Mouse (Mus musculus): ENCODE results near the gene CK137956. TPM values are rescaled to one million over a fixed set of nuclear protein-coding genes. Genes with fewer than 3 reads are reported as not detected.

CK137956 gene
- total RNA-seq, 1 experiment from 2014 or later, result not detected

DNA sequence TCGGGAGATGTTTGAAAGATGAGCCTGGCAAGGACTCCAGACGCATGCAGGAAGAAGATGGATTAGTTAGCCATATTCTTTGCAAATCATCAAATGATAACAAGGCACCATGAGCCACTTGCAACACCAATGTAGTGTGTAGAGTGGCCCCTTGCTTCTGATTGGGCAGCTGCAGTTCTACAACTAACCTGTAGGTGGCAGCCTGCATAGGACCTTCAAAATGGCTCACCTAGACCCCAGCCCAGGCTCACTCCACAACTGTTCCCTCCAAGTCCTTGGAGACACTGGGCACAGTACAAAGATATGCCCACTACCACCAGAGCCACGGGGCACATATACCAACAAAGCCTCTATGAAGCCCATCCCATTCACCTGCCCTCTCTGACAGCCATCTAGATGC, 35.4 kb downstream of the CK137956 start:
- ATAC-seq (replicated peaks; ENCODE audit: low read depth, poor library complexity, severe bottlenecking), result no peak

DNA sequence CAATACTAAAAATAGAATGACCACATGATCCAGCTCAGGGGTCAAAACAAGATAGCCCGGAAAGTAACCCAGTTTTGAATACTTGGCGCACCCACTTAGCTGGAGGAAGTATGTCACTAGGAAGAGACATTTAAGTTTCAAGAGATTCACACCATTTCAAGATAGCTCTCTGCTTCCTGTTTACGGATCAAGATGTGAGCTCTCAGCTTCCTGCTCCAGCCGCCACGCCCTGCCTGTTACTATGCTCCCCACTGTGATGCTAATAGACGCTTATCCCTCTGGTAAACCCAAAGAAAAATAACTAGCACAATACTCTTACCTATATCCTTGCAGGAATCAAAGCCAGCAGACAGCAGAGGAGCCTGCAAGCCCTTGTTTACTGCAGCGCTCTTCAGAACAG, 57.2 kb downstream of the CK137956 start:
- ATAC-seq (replicated peaks; ENCODE audit: low read depth, poor library complexity, severe bottlenecking), result no peak

DNA sequence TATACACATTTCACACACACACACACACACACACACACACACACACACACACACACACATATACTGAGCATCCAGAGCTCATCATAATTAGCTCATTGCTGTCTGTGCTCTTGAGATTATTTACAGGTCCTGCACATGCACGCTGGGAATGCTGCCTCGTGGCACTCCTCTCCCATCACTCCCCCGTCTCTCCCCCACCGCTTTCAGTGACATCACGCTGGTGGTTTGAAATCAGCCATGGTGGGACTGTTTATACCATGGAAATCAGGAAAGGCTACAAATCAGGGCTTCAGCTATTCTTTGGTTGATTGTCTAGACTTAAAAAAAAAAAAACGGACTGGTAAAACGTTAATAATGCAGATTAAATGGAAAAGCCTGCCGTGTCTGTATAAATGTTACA, 63.6 kb downstream of the CK137956 start:
- no peak for ATAC-seq (replicated peaks; ENCODE audit: low read depth, poor library complexity, severe bottlenecking)

DNA sequence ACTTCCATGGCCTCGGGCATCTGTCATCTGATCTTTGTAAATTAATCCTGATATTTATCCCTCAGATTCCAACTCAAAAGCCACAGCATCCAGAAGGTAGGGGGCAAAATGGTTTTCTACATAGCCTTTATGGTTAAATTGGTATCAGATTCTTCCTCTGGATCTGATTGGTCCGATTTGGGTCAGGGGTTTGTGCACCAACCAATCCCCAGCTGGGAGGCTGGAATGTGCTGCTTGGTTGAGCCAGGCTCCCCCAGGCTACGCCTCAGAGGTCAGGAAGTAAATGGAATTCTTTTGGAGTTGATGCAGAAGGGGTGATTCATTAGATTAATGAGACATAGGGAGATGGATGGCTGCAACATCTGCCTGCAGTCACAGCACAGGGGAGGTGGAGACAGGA, 66.8 kb downstream of the CK137956 start:
- no peak for ATAC-seq (replicated peaks; ENCODE audit: low read depth, poor library complexity, severe bottlenecking)

DNA sequence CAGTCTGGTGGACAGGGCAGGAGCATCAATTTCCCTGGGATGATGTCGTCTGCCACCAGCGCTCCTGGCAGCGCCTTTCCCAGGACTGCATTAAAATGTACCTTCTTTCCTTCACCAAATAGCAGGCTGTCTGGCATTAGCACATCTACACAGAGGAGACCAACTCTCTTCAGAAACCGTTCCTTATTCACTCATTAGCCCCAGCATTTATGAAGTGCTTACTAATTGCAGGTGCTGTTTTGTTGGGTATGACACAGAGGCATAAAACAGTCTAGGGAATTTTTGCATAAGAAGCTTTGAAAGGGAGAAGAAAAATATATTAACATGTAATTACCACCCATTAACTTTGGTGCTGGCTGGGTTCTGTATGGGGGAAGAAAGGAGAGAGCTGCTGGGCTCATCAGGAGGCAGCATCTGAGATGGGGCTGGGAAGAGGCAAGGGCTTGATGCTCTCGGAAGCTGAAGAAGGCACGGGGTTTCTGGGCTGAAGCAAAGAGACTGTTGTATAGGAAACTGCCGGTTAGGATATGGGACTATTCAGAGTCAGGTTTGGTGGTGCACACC, 69.8 kb downstream of the CK137956 start:
- no peak for ATAC-seq (replicated peaks; ENCODE audit: low read depth, poor library complexity, severe bottlenecking)

DNA sequence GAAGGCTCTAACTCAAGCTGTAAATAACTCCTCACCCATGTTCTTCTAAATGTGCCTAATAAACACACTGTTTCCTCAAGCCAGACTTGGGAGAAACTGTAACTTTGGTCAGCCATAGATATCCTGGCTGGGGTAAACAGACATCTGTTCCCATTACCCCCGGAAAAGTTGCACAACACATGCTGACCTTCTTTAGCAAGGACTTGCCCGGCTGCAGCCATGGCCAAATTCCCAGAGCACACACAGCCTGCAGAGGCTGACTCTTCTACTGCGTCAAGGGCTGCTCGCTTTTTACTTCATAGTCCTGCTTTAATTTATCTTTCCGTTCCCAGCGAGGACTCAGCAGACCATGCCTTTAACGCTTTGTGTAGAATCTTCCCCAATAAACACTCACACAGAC, 81.7 kb downstream of the CK137956 start:
- no peak for ATAC-seq (replicated peaks; ENCODE audit: low read depth, poor library complexity, severe bottlenecking)

DNA sequence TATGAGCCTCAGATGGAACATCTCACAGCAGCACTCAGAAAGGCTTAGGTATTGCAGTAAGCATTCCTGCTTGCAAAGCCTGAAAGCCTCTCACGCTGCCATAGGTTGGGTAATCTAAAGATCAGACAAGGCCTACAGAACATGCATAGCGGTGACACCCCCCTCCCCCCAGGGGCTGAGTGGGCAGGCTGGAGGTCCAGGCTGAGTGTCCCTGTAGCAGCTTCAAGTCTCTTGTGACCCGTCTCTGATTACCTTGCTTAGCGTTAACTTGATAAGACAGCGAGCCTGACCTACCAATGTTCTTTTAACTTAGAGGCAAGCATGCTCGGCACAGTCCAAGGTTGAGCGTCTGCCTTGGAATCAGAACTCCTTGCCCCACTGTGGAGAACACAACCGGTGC, 91.8 kb downstream of the CK137956 start:
- ATAC-seq (replicated peaks; ENCODE audit: low read depth, poor library complexity, severe bottlenecking), result no peak

Other genes with a start within 250 kb of the CK137956 start
- gene Csmd2, start 16.9 kb upstream of the CK137956 start, total RNA-seq (2017), result not detected in 2 replicates

All from common myeloid progenitor, adult 5-6 weeks (primary cell).